Mouse (Mus musculus): ENCODE results near the gene Gm39566. TPM values are rescaled to one million over a fixed set of nuclear protein-coding genes. Genes with fewer than 3 reads are reported as not detected.

Gm39566 gene
- polyA plus RNA-seq, 1 experiment, result 0.02 TPM

GRCm38 (mm10) chr11:69849128-69849527, 34.0 kb upstream of the Gm39566 start:
- Histone ChIP-seq H3K27me3 (ENCODE audit: control insufficient read depth, insufficient read depth, insufficient read length) (no peaks in the 10 kb centered on the region), H3K4me2 (ENCODE audit: low read depth) (no peak overlapping the region), H3K4me3 (no peak overlapping the region), H3ac (ENCODE audit: control insufficient read depth, insufficient read length) (no peak overlapping the region), H3K36me3 (ENCODE audit: control insufficient read depth, insufficient read depth) (peaks cover 12% of the 10 kb centered on the region), H3K79me2 (ENCODE audit: control insufficient read depth, insufficient read depth) (peaks cover 9% of the 10 kb centered on the region)
- TF ChIP-seq POLR2AphosphoS2 (IDR thresholded peaks at IDR 0.05; ENCODE audit: insufficient read length, low read depth), result no peak
- TF ChIP-seq POLR2A (IDR thresholded peaks at IDR 0.05; ENCODE audit: insufficient read length, low read depth), result no peak
- no peak for TF ChIP-seq MYOD1 (IDR thresholded peaks at IDR 0.05; ENCODE audit: control insufficient read depth in 1 of 3, insufficient read length in 2 of 3, low read depth in 2 of 3)

- Histone ChIP-seq H3K4me3 (peak overlapping the region; percentile 97), H3K4me2 (ENCODE audit: low read depth) (peak overlapping the region; percentile 98), H3K79me2 (ENCODE audit: control insufficient read depth, insufficient read depth) (peaks cover 9% of the 10 kb centered on the region), H3K36me3 (ENCODE audit: control insufficient read depth, insufficient read depth) (peaks cover 12% of the 10 kb centered on the region), H3ac (ENCODE audit: control insufficient read depth, insufficient read length) (no peak overlapping the region), H3K27me3 (ENCODE audit: control insufficient read depth, insufficient read depth, insufficient read length) (no peaks in the 10 kb centered on the region)
- no peak for TF ChIP-seq MYOD1 (IDR thresholded peaks at IDR 0.05; ENCODE audit: control insufficient read depth in 1 of 3, insufficient read length in 2 of 3, low read depth in 2 of 3)
- no peak for TF ChIP-seq REST (IDR thresholded peaks at IDR 0.05; ENCODE audit: insufficient read depth, insufficient read length)
These were observed 32.9 kb upstream of the Gm39566 start for GRCm38 (mm10) chr11:69848021-69848420.

- Histone ChIP-seq H3K36me3 (ENCODE audit: control insufficient read depth, insufficient read depth) (peaks cover 12% of the 10 kb centered on the region), H3K27me3 (ENCODE audit: control insufficient read depth, insufficient read depth, insufficient read length) (no peaks in the 10 kb centered on the region), H3ac (ENCODE audit: control insufficient read depth, insufficient read length) (peak overlapping the region; percentile 40), H3K4me3 (peak overlapping the region; percentile 97), H3K79me2 (ENCODE audit: control insufficient read depth, insufficient read depth) (peaks cover 9% of the 10 kb centered on the region), H3K4me2 (ENCODE audit: low read depth) (peak overlapping the region; percentile 98)
- TF ChIP-seq MYOG (IDR thresholded peaks at IDR 0.05; ENCODE audit: control insufficient read depth in 1 of 3, insufficient read depth in 1 of 3, insufficient read length in 2 of 3, low read depth in 2 of 3), result no peak
- TF ChIP-seq POLR2A (IDR thresholded peaks at IDR 0.05; ENCODE audit: insufficient read length, low read depth), result peak; percentile 21
- no peak for TF ChIP-seq CEBPB (IDR thresholded peaks at IDR 0.05; ENCODE audit: insufficient read depth, poor library complexity, severe bottlenecking)
These were observed 31.9 kb upstream of the Gm39566 start for GRCm38 (mm10) chr11:69846738-69847688.

GRCm38 (mm10) chr11:69846198-69846680, 31.1 kb upstream of the Gm39566 start, which contains the start of gene Plscr3:
Plscr3 (plus strand) TSS chr11:69846376.
- Histone ChIP-seq H3ac (ENCODE audit: control insufficient read depth, insufficient read length) (peak within 1 kb of the TSS; percentile 40), H3K4me2 (ENCODE audit: low read depth) (peak within 1 kb of the TSS; percentile 98), H3K36me3 (ENCODE audit: control insufficient read depth, insufficient read depth) (peaks cover 12% of the 10 kb centered on the region), H3K79me2 (ENCODE audit: control insufficient read depth, insufficient read depth) (peaks cover 9% of the 10 kb centered on the region), H3K4me3 (peak within 1 kb of the TSS; percentile 97), H3K27me3 (ENCODE audit: control insufficient read depth, insufficient read depth, insufficient read length) (no peaks in the 10 kb centered on the region)
- TF ChIP-seq CEBPB (IDR thresholded peaks at IDR 0.05; ENCODE audit: insufficient read depth, poor library complexity, severe bottlenecking) (no peak), MYOD1 (IDR thresholded peaks at IDR 0.05; ENCODE audit: control insufficient read depth in 1 of 3, insufficient read length in 2 of 3, low read depth in 2 of 3) (no peak), POLR2A (IDR thresholded peaks at IDR 0.05; ENCODE audit: insufficient read length, low read depth) (peak; percentile 88), E2F4 (IDR thresholded peaks at IDR 0.05; ENCODE audit: insufficient read depth) (no peak), REST (IDR thresholded peaks at IDR 0.05; ENCODE audit: insufficient read depth, insufficient read length) (no peak), SRF (IDR thresholded peaks at IDR 0.05; ENCODE audit: control insufficient read depth, insufficient read length, low read depth) (no peak), TCF12 (IDR thresholded peaks at IDR 0.05; ENCODE audit: insufficient read depth, poor library complexity, severe bottlenecking) (no peak), POLR2AphosphoS2 (IDR thresholded peaks at IDR 0.05; ENCODE audit: insufficient read length, low read depth) (peak; percentile 92), MAX (IDR thresholded peaks at IDR 0.05; ENCODE audit: low read depth) (peak; percentile 25), TCF3 (IDR thresholded peaks at IDR 0.05; ENCODE audit: insufficient read length, low read depth) (no peak), MYOG (IDR thresholded peaks at IDR 0.05; ENCODE audit: control insufficient read depth in 1 of 3, insufficient read depth in 1 of 3, insufficient read length in 2 of 3, low read depth in 2 of 3) (no peak), USF1 (IDR thresholded peaks at IDR 0.05; ENCODE audit: low read depth) (no peak)

- Histone ChIP-seq H3ac (ENCODE audit: control insufficient read depth, insufficient read length) (peak overlapping the region; percentile 84), H3K4me3 (peak overlapping the region; percentile 39), H3K27me3 (ENCODE audit: control insufficient read depth, insufficient read depth, insufficient read length) (no peaks in the 10 kb centered on the region), H3K36me3 (ENCODE audit: control insufficient read depth, insufficient read depth) (no peaks in the 10 kb centered on the region), H3K4me2 (ENCODE audit: low read depth) (peak overlapping the region; percentile 85), H3K79me2 (ENCODE audit: control insufficient read depth, insufficient read depth) (no peaks in the 10 kb centered on the region)
- TF ChIP-seq MYOG (IDR thresholded peaks at IDR 0.05; ENCODE audit: control insufficient read depth in 1 of 3, insufficient read depth in 1 of 3, insufficient read length in 2 of 3, low read depth in 2 of 3) (no peak), MYOD1 (IDR thresholded peaks at IDR 0.05; ENCODE audit: control insufficient read depth in 1 of 3, insufficient read length in 2 of 3, low read depth in 2 of 3) (no peak), USF1 (IDR thresholded peaks at IDR 0.05; ENCODE audit: low read depth) (no peak), TCF3 (IDR thresholded peaks at IDR 0.05; ENCODE audit: insufficient read length, low read depth) (no peak), TCF12 (IDR thresholded peaks at IDR 0.05; ENCODE audit: insufficient read depth, poor library complexity, severe bottlenecking) (no peak), REST (IDR thresholded peaks at IDR 0.05; ENCODE audit: insufficient read depth, insufficient read length) (no peak)
These were observed 23.6 kb upstream of the Gm39566 start for GRCm38 (mm10) chr11:69838714-69839104.
